Mouse (Mus musculus) heart, adult 2 months (tissue): ENCODE measurements around the gene Optc. TPM values are rescaled to one million over a fixed set of nuclear protein-coding genes. Genes with fewer than 3 reads are reported as not detected.
A peak's percentile ranks its signal among the peaks of the same experiment; 100 is the strongest.

ENCODE experiments used
- DNase-seq, 2 experiments: peaks; one replicate each; pipeline ENCODE4 v3.0.0; 2021
- H3K27ac ChIP-seq: fragments of 200-600 bp; 2 replicates; pipeline ENCODE4 v1.8.1; 2022
- H3K27me3 ChIP-seq: fragments of 200-500 bp; 2 replicates; pipeline ENCODE4 v1.6.1; 2012; ENCODE audit warnings: mild to moderate bottlenecking, low read length, inconsistent platforms, mixed read lengths; ENCODE audit not compliant: control insufficient read depth, insufficient read depth
- H3K36me3 ChIP-seq: fragments of 200-500 bp; 2 replicates; pipeline ENCODE4 v1.6.1; 2012; ENCODE audit warnings: low read length, inconsistent platforms; ENCODE audit not compliant: control insufficient read depth, insufficient read depth
- H3K4me1 ChIP-seq: fragments of 200-500 bp; 2 replicates; pipeline ENCODE4 v1.6.1; 2011; ENCODE audit warnings: low read length; ENCODE audit not compliant: control insufficient read depth, insufficient read depth
- H3K4me3 ChIP-seq: fragments of 200-600 bp; 2 replicates; pipeline ENCODE4 v1.8.1; 2022
- H3K79me2 ChIP-seq: fragments of 200-500 bp; replicated peaks from 2 replicates; pipeline ENCODE4 v1.6.1; 2012; ENCODE audit warnings: mild to moderate bottlenecking, inconsistent platforms, low read length, moderate library complexity, mixed read lengths; ENCODE audit not compliant: control insufficient read depth, insufficient read depth
- H3K9ac ChIP-seq: fragments of 200-500 bp; 2 replicates; pipeline ENCODE4 v1.6.1; 2012; ENCODE audit warnings: low read depth, mild to moderate bottlenecking, control low read depth, inconsistent platforms, low read length, mixed read lengths
- CTCF ChIP-seq: fragments of 200-600 bp; IDR thresholded peaks from 2 replicates; pipeline ENCODE4 v1.8.1; 2022; ENCODE audit warnings: antibody characterized with exemption, mild to moderate bottlenecking, moderate library complexity
- EP300 ChIP-seq: fragments of 200-500 bp; IDR thresholded peaks from 2 replicates; pipeline ENCODE4 v1.6.1; 2011; ENCODE audit warnings: low read depth, low read length, control low read depth; ENCODE audit not compliant: insufficient read depth
- POLR2A ChIP-seq: fragments of 200-500 bp; IDR thresholded peaks from 2 replicates; pipeline ENCODE4 v1.6.1; 2011; ENCODE audit warnings: mild to moderate bottlenecking, low read depth, low read length, control low read depth; ENCODE audit not compliant: insufficient read depth
- WGBS: fragments of 180-500 bp; shearing (Covaris S2); methylation state at CpG from one replicate; pipeline ENCODE4 v1.1.7; 2018; 5-methylcytosine and 5-hydroxymethylcytosine counted together
- intact Hi-C: fragments of 180-260 bp; cut with DNase I; formaldehyde crosslinking; loops from one replicate; pipeline ENCODE4 v1.15.1; 2025
- polyA plus RNA-seq: library from polyadenylated mRNA; depleted of rRNA; stranded (reverse); fragments of >200 nt; gene quantifications from 2 replicates; pipeline ENCODE4 v1.2.3, GENCODE M21; 2012
- total RNA-seq, 2 experiments: library from RNA; stranded (reverse); gene quantifications; 2 replicates each; pipeline ENCODE4 v1.2.3; 2021

Gene Optc
- total and polyA plus RNA-seq, 3 experiments = 0.34 to 2.4 (median 0.36) TPM

GRCm38 (mm10) chr1:133869221-133869620 lies 38.6 kb downstream of the Optc start:
- H3K36me3 ChIP-seq = no peaks in the 10 kb centered on the region
- H3K27ac ChIP-seq = no peak overlapping the region
- no peaks in the 10 kb centered on the region for H3K27me3 ChIP-seq
- no peak overlapping the region for H3K9ac ChIP-seq
- H3K4me1 ChIP-seq = no peaks in the 10 kb centered on the region
- WGBS = 75% methylated on average over 2 of the region's 2 CpGs
- no peak for TF ChIP-seq CTCF
- TF ChIP-seq EP300 = no peak
- H3K4me3 ChIP-seq = no peak overlapping the region
- DNase-seq = no peak
- no peaks in the 10 kb centered on the region for H3K79me2 ChIP-seq
- intact Hi-C loops = no loop called here

DNA sequence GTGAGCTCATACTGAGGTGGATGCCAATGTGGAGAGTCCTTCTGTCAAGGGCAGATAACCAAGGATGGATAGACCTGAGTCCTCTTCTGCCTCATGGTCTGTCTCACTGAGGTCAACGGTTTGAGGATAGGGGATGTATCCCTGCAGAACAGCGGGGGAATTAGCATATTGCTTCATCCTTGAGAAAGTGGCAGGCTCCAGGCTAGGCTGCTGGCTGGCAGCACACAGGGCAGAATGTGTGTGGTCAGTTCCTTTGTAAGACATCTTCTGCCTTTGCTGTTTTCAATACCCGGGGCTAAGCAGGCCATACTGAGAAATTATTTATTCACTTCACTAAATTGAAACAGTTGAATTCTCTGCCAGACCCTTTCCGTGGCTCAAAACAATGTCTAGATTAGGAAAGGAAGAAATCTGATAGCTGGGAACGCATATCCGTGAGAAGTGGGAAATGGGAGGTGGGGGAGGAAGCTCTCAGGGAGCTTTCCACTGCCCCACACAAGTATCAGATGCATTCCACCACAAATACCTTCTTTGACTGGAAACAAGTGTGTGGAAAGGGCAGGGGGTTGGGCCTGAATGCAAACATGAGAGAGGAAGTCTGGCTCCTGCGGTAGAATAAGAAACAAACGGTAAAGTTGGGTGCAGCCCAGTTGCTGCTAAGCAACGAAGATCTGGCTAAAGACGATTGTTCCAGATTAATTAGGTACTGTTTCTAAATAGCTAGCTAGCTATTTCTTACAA lies 44.4 kb downstream of the Optc start:
- Histone ChIP-seq H3K36me3 (no peaks in the 10 kb centered on the region), H3K9ac (no peak overlapping the region), H3K79me2 (no peaks in the 10 kb centered on the region), H3K27me3 (no peaks in the 10 kb centered on the region), H3K4me1 (peaks cover 7% of the 10 kb centered on the region), H3K27ac (peak overlapping the region; percentile 60), H3K4me3 (no peak overlapping the region)
- intact Hi-C loops = no loop called here
- peak in 1 of 2 experiments; percentile 33 for DNase-seq
- no peak for TF ChIP-seq CTCF
- no peak for TF ChIP-seq EP300
- TF ChIP-seq POLR2A = no peak
- WGBS = 22% methylated on average over 10 of the region's 10 CpGs

GRCm38 (mm10) chr1:133861028-133861427 lies 46.8 kb downstream of the Optc start:
- H3K79me2 ChIP-seq = no peaks in the 10 kb centered on the region
- WGBS = 65% methylated on average over 5 of the region's 5 CpGs
- H3K9ac ChIP-seq = no peak overlapping the region
- no peak for DNase-seq
- no peak overlapping the region for H3K27ac ChIP-seq
- no peak for TF ChIP-seq POLR2A
- TF ChIP-seq CTCF = no peak
- TF ChIP-seq EP300 = no peak
- no peaks in the 10 kb centered on the region for H3K27me3 ChIP-seq
- intact Hi-C loops = no loop called here
- H3K36me3 ChIP-seq = no peaks in the 10 kb centered on the region
- peaks cover 7% of the 10 kb centered on the region for H3K4me1 ChIP-seq
- H3K4me3 ChIP-seq = no peak overlapping the region

DNA sequence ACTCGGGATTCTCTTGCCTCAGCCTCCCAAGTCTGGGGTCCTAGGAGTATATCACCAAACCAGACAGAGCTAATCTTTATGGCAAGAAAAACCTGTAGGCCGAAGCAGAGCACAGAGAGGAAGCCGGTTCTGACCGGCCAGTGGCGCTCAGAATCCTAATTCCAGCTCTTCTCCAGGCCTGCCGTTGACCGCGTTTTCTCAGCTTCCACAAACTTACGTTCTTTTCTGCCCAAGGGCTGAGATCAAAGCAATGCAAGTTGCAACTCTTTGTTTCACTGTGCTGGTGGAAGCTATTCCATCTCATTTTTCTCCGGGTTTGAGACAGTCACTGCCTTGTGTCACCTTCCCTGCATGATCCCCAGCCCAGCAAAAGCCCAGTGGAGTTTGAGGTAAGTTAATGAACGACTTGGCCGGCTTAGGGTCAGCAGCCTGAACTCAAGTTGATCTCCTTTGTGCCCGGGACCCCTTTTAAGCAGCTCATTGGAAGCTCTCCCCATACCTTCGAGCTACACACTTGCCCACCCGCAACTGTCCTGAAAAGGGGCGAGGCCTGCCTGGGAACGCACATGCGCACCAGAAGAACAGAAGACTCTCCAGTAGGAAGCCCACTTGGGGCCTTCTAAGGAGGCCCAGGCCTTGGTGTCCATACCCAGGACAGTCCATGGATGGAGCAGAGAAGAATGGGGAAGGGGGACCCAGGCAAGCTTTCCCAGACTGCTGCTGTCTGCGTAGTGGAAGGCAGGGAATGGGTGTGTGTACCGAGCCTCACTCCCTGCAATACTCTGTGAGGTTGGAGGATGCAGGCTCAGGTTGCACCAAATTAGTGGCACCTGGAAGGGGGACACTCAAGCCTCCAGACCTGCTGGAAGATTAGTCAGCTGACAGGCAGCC lies 47.7 kb downstream of the Optc start:
- DNase-seq = no peak
- TF ChIP-seq EP300 (no peak), POLR2A (no peak), CTCF (no peak)
- Histone ChIP-seq H3K79me2 (no peaks in the 10 kb centered on the region), H3K36me3 (no peaks in the 10 kb centered on the region), H3K27me3 (no peaks in the 10 kb centered on the region), H3K9ac (no peak overlapping the region), H3K4me3 (no peak overlapping the region), H3K4me1 (peaks cover 7% of the 10 kb centered on the region), H3K27ac (no peak overlapping the region)
- WGBS = 94% methylated on average over 20 of the region's 20 CpGs
- intact Hi-C loops = no loop called here

DNA sequence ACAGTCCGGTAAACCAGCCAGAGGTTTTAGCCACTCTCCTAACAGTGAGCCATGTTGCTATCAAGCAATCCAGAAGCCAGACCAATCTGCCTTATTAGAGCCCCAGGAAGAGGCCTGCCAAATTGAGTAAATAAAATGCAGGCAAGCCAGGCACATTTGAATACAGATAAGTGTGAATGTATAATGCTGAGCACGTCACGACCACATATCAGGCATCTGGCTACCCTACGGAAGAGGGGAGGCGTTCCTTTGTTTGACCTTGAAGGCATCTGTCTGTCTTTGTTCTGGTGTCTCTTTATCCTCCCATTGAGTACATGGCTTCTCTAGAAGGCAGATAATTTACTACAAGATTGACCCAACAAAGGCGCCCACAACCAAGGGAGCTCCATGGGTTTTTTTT lies 48.5 kb downstream of the Optc start:
- 85% methylated on average over 6 of the region's 6 CpGs for WGBS
- intact Hi-C loops = no loop called here
- no peaks in the 10 kb centered on the region for H3K79me2 ChIP-seq

GRCm38 (mm10) chr1:133857781-133858180 lies 50.0 kb downstream of the Optc start:
- WGBS = 88% methylated on average over 5 of the region's 5 CpGs
- no peaks in the 10 kb centered on the region for H3K36me3 ChIP-seq
- intact Hi-C loops = no loop called here

More for the DNA sequence above, 48.5 kb downstream of the Optc start:
- H3K4me1 ChIP-seq = peaks cover 10% of the 10 kb centered on the region
- H3K4me3 ChIP-seq = no peak overlapping the region
- no peak overlapping the region for H3K9ac ChIP-seq
- H3K27ac ChIP-seq = no peak overlapping the region
- no peaks in the 10 kb centered on the region for H3K36me3 ChIP-seq
- DNase-seq = no peak
- TF ChIP-seq POLR2A (no peak), EP300 (no peak)
- no peaks in the 10 kb centered on the region for H3K27me3 ChIP-seq

More at GRCm38 (mm10) chr1:133857781-133858180, 50.0 kb downstream of the Optc start:
- H3K27ac ChIP-seq = no peak overlapping the region
- H3K27me3 ChIP-seq = no peaks in the 10 kb centered on the region
- H3K4me3 ChIP-seq = no peak overlapping the region
- no peak overlapping the region for H3K9ac ChIP-seq
- no peak for DNase-seq
- peaks cover 8% of the 10 kb centered on the region for H3K4me1 ChIP-seq
- TF ChIP-seq CTCF (no peak), POLR2A (no peak), EP300 (no peak)
- no peaks in the 10 kb centered on the region for H3K79me2 ChIP-seq
